Mouse (Mus musculus) intestine, postnatal 0 days (tissue): ENCODE measurements around the gene Traf5. TPM values are rescaled to one million over a fixed set of nuclear protein-coding genes. Genes with fewer than 3 reads are reported as not detected.

Experiments used
- ATAC-seq: fragments of 200-750 bp; cut with Nextera tagmentation; 2 replicates; pipeline ENCODE4 v1.8.0; 2017; ENCODE audit warnings: mild to moderate bottlenecking, moderate TSS enrichment, moderate library complexity
- H3K27ac ChIP-seq: fragments of 300-500 bp; sonication (generic); 2 replicates; pipeline ENCODE4 v1.5.1; 2014; ENCODE audit warnings: mild to moderate bottlenecking, low read depth, low read length, moderate library complexity
- H3K27me3 ChIP-seq: fragments of 300-500 bp; sonication (generic); replicated peaks from 2 replicates; pipeline ENCODE4 v1.6.1; 2014; ENCODE audit warnings: low read length, mixed read lengths; ENCODE audit not compliant: control insufficient read depth, insufficient read depth
- H3K36me3 ChIP-seq: fragments of 300-500 bp; sonication (generic); 2 replicates; pipeline ENCODE4 v1.6.1; 2014; ENCODE audit warnings: mild to moderate bottlenecking, moderate library complexity; ENCODE audit not compliant: control insufficient read depth, insufficient read depth
- H3K4me1 ChIP-seq: fragments of 300-500 bp; sonication (generic); replicated peaks from 2 replicates; pipeline ENCODE4 v1.6.1; 2014; ENCODE audit warnings: antibody characterized with exemption, low read length, mixed read lengths; ENCODE audit not compliant: control insufficient read depth, insufficient read depth
- H3K4me2 ChIP-seq: fragments of 300-500 bp; sonication (generic); replicated peaks from 2 replicates; pipeline ENCODE4 v1.6.1; 2014; ENCODE audit warnings: low read depth, mild to moderate bottlenecking, moderate library complexity
- H3K4me3 ChIP-seq: fragments of 300-500 bp; sonication (generic); 2 replicates; pipeline ENCODE4 v1.5.1; 2014; ENCODE audit warnings: low read depth, low read length
- H3K9ac ChIP-seq: fragments of 300-500 bp; sonication (generic); 2 replicates; pipeline ENCODE4 v1.6.1; 2014; ENCODE audit warnings: mild to moderate bottlenecking, low read depth, low read length
- H3K9me3 ChIP-seq: fragments of 300-500 bp; sonication (generic); 2 replicates; pipeline ENCODE4 v1.6.1; 2016; ENCODE audit warnings: mixed run types; ENCODE audit not compliant: control insufficient read depth
- CTCF ChIP-seq: sonication (generic); IDR thresholded peaks from 2 replicates; pipeline ENCODE4 v1.5.1; 2016; ENCODE audit warnings: low read depth, mild to moderate bottlenecking, control low read depth, antibody characterized with exemption, moderate library complexity
- WGBS: fragments of 180-500 bp; shearing (Covaris S2); extraction: QIAGEN DNeasy Blood & Tissue Kit; methylation state at CpG from one replicate; pipeline ENCODE4 v1.1.7; 2014; 5-methylcytosine and 5-hydroxymethylcytosine counted together
- polyA plus RNA-seq: library from polyadenylated mRNA; unstranded; fragments of >200 nt; fragmentation: Nextera tagmentation; extraction: Ambion mirVana; gene quantifications from 2 replicates; pipeline ENCODE4 v1.2.1, GENCODE M21; 2015

The Traf5 gene
- polyA plus RNA-seq, 1 experiment from 2014 or later, result 10.3 TPM

GRCm38 (mm10) chr1:192061666-192062306 is 30.6 kb downstream of the Traf5 start:
- no peak overlapping the region for H3K27ac ChIP-seq
- H3K4me2 ChIP-seq, result no peak overlapping the region
- H3K27me3 ChIP-seq, result no peaks in the 10 kb centered on the region
- 0 out of 2 replicates have a peak, but pooled peaks have one; percentile 19 for ATAC-seq
- peaks cover 70% of the 10 kb centered on the region for H3K36me3 ChIP-seq
- H3K4me3 ChIP-seq, result no peak overlapping the region
- TF ChIP-seq CTCF, result no peak
- no peak overlapping the region for H3K9ac ChIP-seq
- H3K9me3 ChIP-seq, result 0 out of 2 replicates have a peak, but pooled peaks cover 4% of the 10 kb centered on the region
- no peaks in the 10 kb centered on the region for H3K4me1 ChIP-seq
- WGBS, result 55% methylated on average over 4 of the region's 4 CpGs

DNA sequence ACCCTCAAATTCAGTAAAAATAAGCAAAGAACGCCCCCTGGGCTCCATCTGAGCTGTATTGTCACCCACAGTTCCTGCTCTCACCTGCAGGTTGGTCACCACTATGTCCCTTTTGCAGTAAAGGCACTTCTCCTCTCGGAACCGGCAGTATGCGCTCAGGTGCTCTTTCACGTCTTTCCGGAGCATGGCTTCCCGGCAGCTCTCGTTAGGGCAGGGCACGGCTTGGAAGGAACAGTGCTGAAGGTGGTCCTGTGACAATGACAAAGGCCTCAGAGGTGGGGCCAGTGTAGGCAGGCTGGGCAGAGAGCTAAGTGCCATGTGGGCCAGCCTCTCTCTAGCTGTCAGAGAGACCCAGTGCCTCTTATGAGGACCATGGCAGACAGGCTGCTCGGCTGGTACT is 33.4 kb downstream of the Traf5 start:
- no peak overlapping the region for H3K27ac ChIP-seq
- H3K4me2 ChIP-seq, result no peak overlapping the region
- no peak for ATAC-seq
- H3K9me3 ChIP-seq, result 0 out of 2 replicates have a peak, but pooled peaks cover 4% of the 10 kb centered on the region
- H3K9ac ChIP-seq, result no peak overlapping the region
- no peaks in the 10 kb centered on the region for H3K27me3 ChIP-seq
- H3K4me1 ChIP-seq, result no peaks in the 10 kb centered on the region
- TF ChIP-seq CTCF, result no peak
- WGBS, result 83% methylated on average over 10 of the region's 10 CpGs
- H3K36me3 ChIP-seq, result peaks cover 61% of the 10 kb centered on the region
- H3K4me3 ChIP-seq, result no peak overlapping the region

- TF ChIP-seq CTCF, result no peak
- Histone ChIP-seq H3K4me2 (no peak overlapping the region), H3K9ac (no peak overlapping the region), H3K27me3 (no peaks in the 10 kb centered on the region), H3K4me3 (no peak overlapping the region), H3K36me3 (peaks cover 40% of the 10 kb centered on the region), H3K9me3 (no peaks in the 10 kb centered on the region), H3K4me1 (no peaks in the 10 kb centered on the region), H3K27ac (no peak overlapping the region)
- no peak for ATAC-seq
- WGBS, result 67% methylated on average over 3 of the region's 3 CpGs
Measured at GRCm38 (mm10) chr1:192053726-192054125, 38.6 kb downstream of the Traf5 start.

DNA sequence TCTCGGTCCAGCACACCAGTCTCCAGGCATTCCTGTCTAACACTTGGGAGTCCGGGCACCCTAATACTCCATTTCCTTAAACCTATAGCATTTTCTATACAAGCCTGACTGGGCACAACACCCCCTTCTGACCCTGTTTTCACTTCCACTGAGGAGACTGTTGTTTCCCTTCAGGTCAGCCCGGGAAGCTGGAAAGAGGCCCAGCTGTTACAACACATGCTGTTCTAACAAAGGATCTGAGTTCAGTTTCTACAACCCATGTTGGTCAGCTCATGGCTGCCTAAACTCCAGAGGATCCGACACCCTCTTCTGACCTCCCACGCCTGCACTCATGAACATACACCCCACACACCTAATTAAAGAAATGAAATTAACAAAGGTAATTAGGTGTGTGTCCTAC is 39.4 kb downstream of the Traf5 start:
- H3K9ac ChIP-seq, result no peak overlapping the region
- 87% methylated on average over 5 of the region's 5 CpGs for WGBS
- H3K27ac ChIP-seq, result no peak overlapping the region
- TF ChIP-seq CTCF, result no peak
- H3K4me2 ChIP-seq, result no peak overlapping the region
- H3K4me3 ChIP-seq, result no peak overlapping the region
- no peaks in the 10 kb centered on the region for H3K9me3 ChIP-seq
- H3K27me3 ChIP-seq, result no peaks in the 10 kb centered on the region
- H3K36me3 ChIP-seq, result peaks cover 35% of the 10 kb centered on the region
- no peaks in the 10 kb centered on the region for H3K4me1 ChIP-seq
- no peak for ATAC-seq

DNA sequence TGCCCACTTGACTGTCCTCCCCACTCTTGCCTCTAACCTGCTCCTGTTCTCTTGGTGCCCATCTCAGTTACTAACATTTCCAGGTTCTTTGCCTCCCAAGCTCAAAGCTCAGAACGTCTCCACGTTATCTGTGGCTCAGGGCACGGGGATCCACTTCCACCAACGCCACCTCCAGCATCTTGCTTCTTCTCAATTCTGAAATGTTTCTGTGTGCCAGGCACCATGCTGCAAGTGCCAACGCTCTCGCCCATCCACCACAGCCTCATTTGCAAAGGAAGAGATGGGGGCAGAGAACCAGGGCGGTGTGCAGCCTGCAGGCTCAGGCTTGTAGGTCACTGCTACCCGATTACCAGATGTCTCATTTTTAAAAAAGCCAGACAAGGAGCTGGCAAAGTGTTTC is 39.9 kb downstream of the Traf5 start:
- Histone ChIP-seq H3K27me3 (no peaks in the 10 kb centered on the region), H3K9me3 (no peaks in the 10 kb centered on the region), H3K4me3 (no peak overlapping the region), H3K4me1 (no peaks in the 10 kb centered on the region), H3K4me2 (no peak overlapping the region), H3K36me3 (peaks cover 35% of the 10 kb centered on the region), H3K9ac (no peak overlapping the region), H3K27ac (no peak overlapping the region)
- WGBS, result 92% methylated on average over 8 of the region's 8 CpGs
- TF ChIP-seq CTCF, result no peak
- ATAC-seq, result no peak

- H3K4me3 ChIP-seq, result no peak overlapping the region
- TF ChIP-seq CTCF, result no peak
- H3K9ac ChIP-seq, result no peak overlapping the region
- no peaks in the 10 kb centered on the region for H3K9me3 ChIP-seq
- peaks cover 43% of the 10 kb centered on the region for H3K36me3 ChIP-seq
- no peak overlapping the region for H3K4me2 ChIP-seq
- no peaks in the 10 kb centered on the region for H3K4me1 ChIP-seq
- H3K27ac ChIP-seq, result no peak overlapping the region
- ATAC-seq, result 0 out of 2 replicates have a peak, but pooled peaks have one; percentile 33
- H3K27me3 ChIP-seq, result no peaks in the 10 kb centered on the region
Measured at GRCm38 (mm10) chr1:191999022-191999421, 93.3 kb downstream of the Traf5 start.
